Mouse (Mus musculus) stomach, embryonic 16.5 days (tissue): Measurements from ENCODE around the gene Cgnl1. TPM values are rescaled to one million over a fixed set of nuclear protein-coding genes. Genes with fewer than 3 reads are reported as not detected.

Experiments
- ATAC-seq: fragments of 200-750 bp; cut with Nextera tagmentation; 2 replicates; pipeline ENCODE4 v1.8.0; 2017; ENCODE audit warnings: moderate number of reproducible peaks, moderate TSS enrichment; ENCODE audit not compliant: insufficient read depth, low FRiP score
- H3K27ac ChIP-seq: fragments of 300-500 bp; sonication (generic); 2 replicates; pipeline ENCODE4 v1.5.1; 2014; ENCODE audit warnings: low read length
- H3K27me3 ChIP-seq: fragments of 300-500 bp; sonication (generic); 2 replicates; pipeline ENCODE4 v1.6.1; 2014; ENCODE audit warnings: low read length, control low read depth, mixed read lengths; ENCODE audit not compliant: control insufficient read depth, insufficient read depth
- H3K36me3 ChIP-seq: fragments of 300-500 bp; sonication (generic); 2 replicates; pipeline ENCODE4 v1.6.1; 2014; ENCODE audit warnings: low read length; ENCODE audit not compliant: control insufficient read depth, insufficient read depth
- H3K4me1 ChIP-seq: fragments of 300-500 bp; sonication (generic); 2 replicates; pipeline ENCODE4 v1.6.1; 2014; ENCODE audit warnings: low read length, control low read depth, mixed read lengths; ENCODE audit not compliant: control insufficient read depth, insufficient read depth
- H3K4me2 ChIP-seq: fragments of 300-500 bp; sonication (generic); 2 replicates; pipeline ENCODE4 v1.6.1; 2014; ENCODE audit warnings: low read depth, low read length, mixed read lengths
- H3K4me3 ChIP-seq: fragments of 300-500 bp; sonication (generic); replicated peaks from 2 replicates; pipeline ENCODE4 v1.5.1; 2014; ENCODE audit warnings: mild to moderate bottlenecking, low read length
- H3K9ac ChIP-seq: fragments of 300-500 bp; sonication (generic); 2 replicates; pipeline ENCODE4 v1.6.1; 2014; ENCODE audit warnings: low read length
- H3K9me3 ChIP-seq: fragments of 300-500 bp; sonication (generic); replicated peaks from 2 replicates; pipeline ENCODE4 v1.6.1; 2016; ENCODE audit warnings: low read length, control low read depth; ENCODE audit not compliant: control insufficient read depth
- WGBS: fragments of 180-500 bp; shearing (Covaris S2); extraction: QIAGEN DNeasy Blood & Tissue Kit; methylation state at CpG from one replicate; pipeline ENCODE4 v1.1.7; 2014; 5-methylcytosine and 5-hydroxymethylcytosine counted together
- polyA plus RNA-seq: library from polyadenylated mRNA; unstranded; fragments of >200 nt; fragmentation: Nextera tagmentation; extraction: Ambion mirVana; gene quantifications from 2 replicates; pipeline ENCODE4 v1.2.1, GENCODE M21; 2015

Cgnl1 gene
- polyA plus RNA-seq, 1 experiment from 2014 or later, result 9.4 TPM

- Histone ChIP-seq H3K27me3 (no peaks in the 10 kb centered on the region), H3K4me1 (peaks cover 15% of the 10 kb centered on the region), H3K4me3 (no peak overlapping the region), H3K4me2 (no peak overlapping the region), H3K36me3 (no peaks in the 10 kb centered on the region), H3K9ac (no peak overlapping the region), H3K27ac (peak overlapping the region; percentile 34; the same call in 1 of the 2 replicates), H3K9me3 (0 out of 2 replicates have a peak, but pooled peaks cover 3% of the 10 kb centered on the region)
- 58% methylated on average over 3 of the region's 3 CpGs for WGBS
- peak; percentile 51; the same call in 1 of the 2 replicates for ATAC-seq
These were observed 95.5 kb downstream of the Cgnl1 start for GRCm38 (mm10) chr9:71675799-71676414.

DNA sequence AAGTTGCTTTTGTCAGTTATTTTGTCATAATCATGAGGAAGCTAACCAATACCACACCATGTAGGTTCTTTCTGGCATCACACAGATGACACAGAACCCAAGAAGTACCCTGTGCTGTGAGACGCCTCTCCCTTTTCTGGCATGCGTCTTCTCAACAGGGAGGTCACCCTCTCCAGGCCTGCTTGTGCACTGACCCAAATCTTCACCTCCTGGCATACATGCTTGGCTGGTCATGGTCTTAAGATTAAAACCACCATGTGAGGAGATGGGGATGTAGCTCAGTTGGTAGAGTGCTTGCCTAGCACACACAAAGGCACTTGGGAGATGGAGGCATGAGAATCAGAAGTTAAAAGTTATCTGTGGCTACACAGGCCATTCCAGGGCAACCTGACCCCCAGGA lies 96.2 kb downstream of the Cgnl1 start:
- H3K9ac ChIP-seq, result no peak overlapping the region
- H3K36me3 ChIP-seq, result no peaks in the 10 kb centered on the region
- H3K27me3 ChIP-seq, result no peaks in the 10 kb centered on the region
- no peak for ATAC-seq
- H3K27ac ChIP-seq, result no peak overlapping the region
- 0 out of 2 replicates have a peak, but pooled peaks cover 3% of the 10 kb centered on the region for H3K9me3 ChIP-seq
- no peak overlapping the region for H3K4me2 ChIP-seq
- WGBS, result 99% methylated on average over 2 of the region's 2 CpGs
- H3K4me3 ChIP-seq, result no peak overlapping the region
- peaks cover 15% of the 10 kb centered on the region for H3K4me1 ChIP-seq

- H3K4me2 ChIP-seq, result no peak overlapping the region
- H3K27ac ChIP-seq, result no peak overlapping the region
- no peak for ATAC-seq
- no peaks in the 10 kb centered on the region for H3K27me3 ChIP-seq
- peaks cover 15% of the 10 kb centered on the region for H3K4me1 ChIP-seq
- H3K9ac ChIP-seq, result no peak overlapping the region
- no peaks in the 10 kb centered on the region for H3K36me3 ChIP-seq
- no peak overlapping the region for H3K4me3 ChIP-seq
- 0 out of 2 replicates have a peak, but pooled peaks cover 3% of the 10 kb centered on the region for H3K9me3 ChIP-seq
- 31% methylated on average over 5 of the region's 5 CpGs for WGBS
These were observed 96.9 kb downstream of the Cgnl1 start for GRCm38 (mm10) chr9:71674476-71674875.

GRCm38 (mm10) chr9:71672495-71672894 lies 98.9 kb downstream of the Cgnl1 start:
- Histone ChIP-seq H3K27me3 (no peaks in the 10 kb centered on the region), H3K4me2 (no peak overlapping the region), H3K36me3 (no peaks in the 10 kb centered on the region), H3K9me3 (0 out of 2 replicates have a peak, but pooled peaks cover 3% of the 10 kb centered on the region), H3K9ac (no peak overlapping the region), H3K4me3 (no peak overlapping the region), H3K4me1 (peaks cover 14% of the 10 kb centered on the region; the same call in 1 of the 2 replicates), H3K27ac (no peak overlapping the region)
- 97% methylated on average over 4 of the region's 4 CpGs for WGBS
- no peak for ATAC-seq

DNA sequence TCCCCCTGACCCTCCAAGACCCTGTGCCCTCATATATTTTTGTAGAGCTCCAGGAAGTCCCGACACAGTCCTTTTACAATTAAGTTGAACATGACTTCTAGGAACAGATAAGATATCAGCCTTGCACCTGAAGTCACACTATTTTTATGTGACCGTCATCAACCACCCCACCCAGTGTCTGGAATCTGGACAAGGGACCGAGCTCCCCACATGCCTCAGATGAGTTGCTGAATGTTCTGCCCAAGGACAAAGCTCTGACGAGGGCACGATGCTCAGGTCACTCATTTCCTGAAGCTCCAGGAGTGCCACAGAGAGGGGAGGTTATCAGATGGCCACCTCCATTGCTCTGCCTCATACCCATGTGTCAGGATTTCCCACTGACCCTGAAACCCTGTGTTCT lies 100.7 kb downstream of the Cgnl1 start:
- 53% methylated on average over 5 of the region's 5 CpGs for WGBS
- H3K27ac ChIP-seq, result no peak overlapping the region
- ATAC-seq, result no peak

GRCm38 (mm10) chr9:71667616-71668015 lies 103.8 kb downstream of the Cgnl1 start:
- H3K9ac ChIP-seq, result no peak overlapping the region
- peak overlapping the region; percentile 85 for H3K27ac ChIP-seq
- H3K9me3 ChIP-seq, result 0 out of 2 replicates have a peak, but pooled peaks cover 3% of the 10 kb centered on the region
- H3K4me1 ChIP-seq, result peaks cover 21% of the 10 kb centered on the region
- H3K27me3 ChIP-seq, result no peaks in the 10 kb centered on the region
- WGBS, result 30% methylated on average over 5 of the region's 5 CpGs
- peak; percentile 77 for ATAC-seq
- no peaks in the 10 kb centered on the region for H3K36me3 ChIP-seq
- H3K4me3 ChIP-seq, result no peak overlapping the region
- no peak overlapping the region for H3K4me2 ChIP-seq

More for the DNA sequence above, 100.7 kb downstream of the Cgnl1 start:
- Histone ChIP-seq H3K4me1 (peaks cover 17% of the 10 kb centered on the region), H3K9ac (no peak overlapping the region), H3K4me2 (no peak overlapping the region), H3K36me3 (no peaks in the 10 kb centered on the region), H3K27me3 (no peaks in the 10 kb centered on the region), H3K9me3 (0 out of 2 replicates have a peak, but pooled peaks cover 3% of the 10 kb centered on the region), H3K4me3 (no peak overlapping the region)

DNA sequence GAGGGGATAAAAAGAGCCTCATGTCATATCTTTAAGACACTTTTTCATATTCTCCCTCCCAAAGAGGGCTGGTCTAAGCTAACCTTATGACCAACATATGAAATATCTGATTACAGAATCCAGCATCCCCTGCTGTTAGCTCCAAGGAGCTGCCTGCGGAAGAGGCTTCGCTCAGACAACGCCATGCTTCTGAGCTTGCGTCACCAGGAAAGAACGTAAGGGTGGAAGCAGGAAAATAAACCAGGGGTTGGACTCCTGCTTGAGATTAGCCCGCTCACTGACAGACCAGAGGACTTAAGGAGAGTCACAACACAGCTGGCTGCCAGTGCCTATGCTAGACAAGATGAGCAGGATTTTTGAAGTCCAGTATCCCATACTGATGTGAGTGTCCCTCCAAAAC lies 105.0 kb downstream of the Cgnl1 start:
- H3K9me3 ChIP-seq, result no peaks in the 10 kb centered on the region
- H3K4me1 ChIP-seq, result peaks cover 21% of the 10 kb centered on the region
- no peak overlapping the region for H3K4me2 ChIP-seq
- H3K36me3 ChIP-seq, result no peaks in the 10 kb centered on the region
- H3K4me3 ChIP-seq, result no peak overlapping the region
- ATAC-seq, result 0 out of 2 replicates have a peak, but pooled peaks have one; percentile 25
- WGBS, result 44% methylated on average over 6 of the region's 6 CpGs
- 0 out of 2 replicates have a peak overlapping the region, but pooled peaks have one; percentile 16 for H3K9ac ChIP-seq
- peak overlapping the region; percentile 85 for H3K27ac ChIP-seq
- no peaks in the 10 kb centered on the region for H3K27me3 ChIP-seq

DNA sequence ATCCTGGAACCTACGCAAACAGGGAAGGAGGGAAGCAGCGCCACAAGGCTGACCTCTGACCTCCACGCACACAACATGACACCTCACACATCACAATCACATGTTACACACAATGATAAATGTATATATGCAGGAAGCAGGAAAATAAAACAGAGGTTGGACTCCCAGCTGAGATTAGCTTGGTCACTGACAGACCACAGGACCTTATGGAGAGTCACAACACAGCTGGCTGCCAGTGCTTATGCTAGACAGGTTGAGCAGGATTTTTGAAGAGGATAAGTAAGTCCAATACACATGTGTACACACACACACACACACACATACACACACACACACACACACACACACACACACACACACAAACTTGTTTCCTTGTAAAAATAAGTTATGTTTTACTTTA lies 105.9 kb downstream of the Cgnl1 start:
- ATAC-seq, result no peak
- peaks cover 28% of the 10 kb centered on the region for H3K4me1 ChIP-seq

GRCm38 (mm10) chr9:71664855-71665254 lies 106.5 kb downstream of the Cgnl1 start:
- no peak overlapping the region for H3K9ac ChIP-seq
- no peaks in the 10 kb centered on the region for H3K36me3 ChIP-seq
- H3K9me3 ChIP-seq, result no peaks in the 10 kb centered on the region
- H3K27me3 ChIP-seq, result no peaks in the 10 kb centered on the region
- peaks cover 32% of the 10 kb centered on the region for H3K4me1 ChIP-seq
- no peak overlapping the region for H3K4me3 ChIP-seq
- H3K4me2 ChIP-seq, result no peak overlapping the region
- no peak overlapping the region for H3K27ac ChIP-seq
- ATAC-seq, result no peak
- WGBS, result 92% methylated on average over 3 of the region's 3 CpGs

More for the DNA sequence above, 105.9 kb downstream of the Cgnl1 start:
- 56% methylated on average over 3 of the region's 3 CpGs for WGBS
- no peak overlapping the region for H3K4me3 ChIP-seq
- H3K4me2 ChIP-seq, result no peak overlapping the region
- no peaks in the 10 kb centered on the region for H3K36me3 ChIP-seq
- no peaks in the 10 kb centered on the region for H3K27me3 ChIP-seq
- no peak overlapping the region for H3K27ac ChIP-seq
- H3K9me3 ChIP-seq, result no peaks in the 10 kb centered on the region
- no peak overlapping the region for H3K9ac ChIP-seq
